Mouse (Mus musculus): ENCODE measurements around the gene Anxa2.

Anxa2 gene

DNA sequence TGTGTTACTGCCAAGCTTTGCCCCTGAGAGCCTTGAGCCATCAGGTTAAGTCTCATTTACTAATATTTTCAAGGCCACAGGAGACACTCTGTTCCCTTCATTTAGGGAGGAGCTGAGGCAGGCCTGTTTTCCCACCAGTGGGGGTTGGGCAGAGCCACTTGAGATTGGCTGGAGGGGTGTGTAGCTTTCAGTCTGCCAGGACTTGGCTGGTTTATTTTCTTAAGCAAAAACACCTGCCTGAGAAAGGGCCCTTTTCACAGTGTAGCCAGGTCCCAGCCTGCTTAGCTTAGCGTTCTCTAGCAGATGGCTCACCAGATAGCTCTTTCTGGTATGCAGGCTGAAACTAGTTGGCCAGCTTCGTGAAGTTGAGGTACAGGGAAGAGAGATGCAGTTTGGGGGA lies 5.6 kb downstream of the Anxa2 start:
- no peak for DNase-seq (ENCODE audit: low spot score in 2 of 2)

DNA sequence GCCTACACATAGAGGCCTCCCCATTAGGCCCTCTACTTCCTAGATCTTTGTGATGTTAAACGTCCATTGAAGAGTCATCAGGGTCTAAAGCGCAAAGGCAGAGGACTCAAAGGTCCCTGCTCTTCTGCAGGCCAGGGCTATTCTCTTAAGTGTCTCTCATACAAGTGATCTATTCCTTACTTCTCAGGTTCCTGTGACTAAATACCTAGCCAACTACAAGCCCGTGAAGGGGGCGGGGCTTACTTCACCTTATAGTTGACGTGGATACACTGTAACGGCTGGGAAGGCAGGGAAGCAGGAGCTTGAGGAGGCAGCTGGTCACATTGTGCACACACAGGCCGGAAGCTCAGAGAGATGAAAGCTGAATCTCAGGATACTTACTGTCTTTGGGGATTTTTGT lies 6.5 kb downstream of the Anxa2 start:
- no peak for DNase-seq (ENCODE audit: low spot score in 2 of 2)

DNA sequence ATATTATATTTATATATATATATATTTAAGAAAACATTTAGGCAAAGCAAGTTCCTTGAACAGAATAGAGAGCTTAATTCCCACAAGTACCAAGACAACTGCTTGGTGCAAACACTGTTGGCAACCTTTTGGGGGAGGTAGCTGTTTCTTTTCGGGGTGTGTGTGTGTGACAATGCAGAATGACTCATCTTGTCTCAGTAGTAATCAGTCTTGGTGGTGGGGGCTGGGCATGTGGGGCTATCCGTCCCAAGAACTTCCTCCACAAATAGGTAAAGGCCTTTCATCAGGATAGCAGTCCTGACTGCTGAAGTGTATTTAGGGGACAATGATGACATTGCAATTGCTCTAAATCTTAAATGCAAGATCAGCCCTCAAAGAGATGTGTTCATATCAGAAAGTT lies 9.6 kb downstream of the Anxa2 start:
- no peak for DNase-seq (ENCODE audit: low spot score in 2 of 2)

GRCm38 (mm10) chr9:69464109-69464756 lies 10.8 kb downstream of the Anxa2 start:
- DNase-seq (ENCODE audit: low spot score in 2 of 2) = no peak

DNA sequence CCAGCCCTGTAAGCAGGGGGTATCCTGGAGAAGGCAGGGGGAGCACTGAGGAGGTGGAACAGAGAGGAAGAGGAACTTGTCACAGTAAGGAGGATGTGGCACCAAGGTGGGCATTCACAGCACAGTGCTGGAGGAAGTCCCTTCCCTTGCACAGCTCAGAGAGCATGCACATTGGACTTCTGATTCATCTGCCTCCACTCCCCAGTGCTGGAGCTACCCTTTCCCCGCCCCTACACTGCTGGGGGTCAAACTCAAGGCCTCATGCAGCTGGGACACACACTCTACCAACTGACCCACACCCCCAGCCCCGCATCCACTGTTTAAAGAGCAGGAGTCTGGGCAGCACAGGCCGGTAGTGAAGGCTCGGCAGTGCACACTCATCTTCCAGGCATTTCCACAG lies 12.7 kb downstream of the Anxa2 start:
- no peak for DNase-seq (ENCODE audit: low spot score in 2 of 2)

DNA sequence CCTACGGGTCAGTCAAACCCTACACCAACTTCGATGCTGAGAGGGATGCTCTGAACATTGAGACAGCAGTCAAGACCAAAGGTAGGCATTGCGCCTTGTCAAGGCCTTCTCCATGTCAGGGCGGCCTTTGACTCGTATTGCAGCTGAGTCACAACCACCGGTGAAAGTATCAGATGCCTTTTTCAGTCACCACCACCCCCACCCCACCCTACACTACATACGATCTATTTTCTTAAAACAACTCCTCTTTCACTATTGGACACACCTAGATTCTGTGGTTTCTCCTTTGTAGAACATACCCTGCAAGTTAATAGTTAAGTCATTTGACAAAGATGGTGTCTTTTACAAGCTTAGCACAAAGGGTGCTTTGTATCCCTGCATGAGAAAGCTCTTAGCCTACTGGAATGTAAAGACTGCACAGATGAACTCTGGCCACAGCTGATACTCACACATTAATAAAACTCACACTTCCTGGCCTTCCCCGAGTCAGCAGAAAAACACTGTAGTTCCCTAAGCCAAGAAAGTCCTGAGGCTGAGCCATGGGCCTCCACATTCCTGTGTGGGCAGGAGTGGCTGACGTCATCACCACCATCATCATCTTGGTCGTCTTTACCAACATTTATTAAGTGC lies 14.0 kb downstream of the Anxa2 start:
- DNase-seq (ENCODE audit: low spot score in 2 of 2) = no peak

DNA sequence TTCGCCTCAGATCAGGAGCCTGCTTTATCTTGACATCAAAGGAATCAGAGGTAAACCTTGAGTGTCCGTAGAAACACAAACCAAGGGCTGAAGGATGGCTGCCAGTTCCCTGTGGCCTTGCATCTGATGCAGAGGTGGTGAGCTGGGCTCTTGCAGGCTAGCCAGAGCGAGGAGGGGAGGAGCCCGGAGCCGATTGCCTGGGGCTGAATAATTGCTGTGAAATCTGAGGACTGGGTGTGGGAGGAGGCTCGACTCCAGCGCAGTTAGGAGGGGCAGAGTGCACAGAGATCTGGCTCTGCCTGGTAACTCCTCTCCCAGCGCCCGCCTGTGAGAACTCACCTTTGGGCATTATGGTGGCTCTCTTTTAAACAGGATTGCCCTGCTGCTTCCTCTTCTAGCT lies 15.6 kb downstream of the Anxa2 start:
- DNase-seq (ENCODE audit: low spot score in 2 of 2) = no peak

- DNase-seq (ENCODE audit: low spot score in 2 of 2) = no peak
These were observed 16.9 kb downstream of the Anxa2 start for GRCm38 (mm10) chr9:69470362-69470761.

- DNase-seq (ENCODE audit: low spot score in 2 of 2) = no peak
These were observed 17.5 kb downstream of the Anxa2 start for GRCm38 (mm10) chr9:69470921-69471320.

DNA sequence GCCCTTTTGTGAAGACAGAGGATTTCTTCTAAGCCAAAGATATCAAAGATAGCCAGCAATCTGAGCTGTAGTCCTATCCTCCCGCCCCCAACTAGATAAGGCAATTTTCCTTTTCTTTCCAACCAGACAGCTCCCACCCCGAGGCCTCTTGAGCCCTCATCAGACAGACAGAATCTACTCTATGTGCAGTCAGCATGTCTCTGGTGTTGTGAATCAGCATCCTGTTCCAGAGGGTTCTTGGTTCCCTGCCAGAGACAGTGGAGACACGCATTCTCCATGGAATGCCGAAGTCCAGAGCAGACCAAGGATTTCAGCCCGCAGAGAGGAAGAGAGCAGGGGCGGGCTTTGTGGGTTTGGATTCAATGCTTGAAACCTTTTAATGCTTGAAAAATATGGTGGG lies 19.3 kb downstream of the Anxa2 start:
- peak; percentile 10 to 29 for DNase-seq (ENCODE audit: low spot score in 2 of 2)

DNA sequence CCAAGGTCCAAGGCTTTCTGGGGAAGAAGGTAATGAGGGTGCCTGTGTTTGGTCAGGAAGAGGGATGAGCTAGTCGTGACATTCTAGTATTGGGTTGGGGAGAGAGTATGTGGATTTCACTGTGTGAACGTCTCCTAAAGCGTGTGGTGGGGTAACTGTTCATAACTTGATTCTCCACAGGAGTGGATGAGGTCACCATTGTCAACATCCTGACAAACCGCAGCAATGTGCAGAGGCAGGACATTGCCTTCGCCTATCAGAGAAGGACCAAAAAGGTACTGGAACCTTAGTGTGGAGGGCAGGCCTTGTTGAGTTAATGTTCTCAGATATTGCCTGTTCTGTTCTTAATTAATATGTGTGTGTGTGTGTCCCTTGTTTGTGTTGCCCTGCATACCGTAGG lies 22.5 kb downstream of the Anxa2 start:
- DNase-seq (ENCODE audit: low spot score in 2 of 2) = no peak

GRCm38 (mm10) chr9:69477195-69477823 lies 23.9 kb downstream of the Anxa2 start:
- no peak for DNase-seq (ENCODE audit: low spot score in 2 of 2)

DNA sequence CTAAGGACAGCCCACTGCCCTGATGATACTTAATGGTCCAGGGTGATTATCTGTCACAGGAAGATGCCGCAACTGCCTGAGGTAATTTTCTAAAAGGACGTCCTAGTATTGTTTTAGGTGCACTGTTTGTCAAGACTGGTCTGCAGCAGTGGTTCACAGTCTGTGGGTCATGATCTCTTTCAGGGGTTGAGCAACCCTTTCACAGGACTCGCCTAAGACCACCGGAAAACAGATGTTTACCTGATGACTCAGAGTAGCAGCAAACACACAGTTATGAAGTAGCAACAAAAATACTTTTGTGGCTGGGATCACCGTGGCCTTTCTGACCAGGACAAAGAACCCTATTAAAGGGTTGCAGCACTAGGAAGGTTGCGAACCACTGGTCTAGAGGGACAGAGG lies 24.4 kb downstream of the Anxa2 start:
- no peak for DNase-seq (ENCODE audit: low spot score in 2 of 2)

- DNase-seq (ENCODE audit: low spot score in 2 of 2) = peak; percentile 59 to 70
These were observed 26.9 kb downstream of the Anxa2 start for GRCm38 (mm10) chr9:69480344-69480743.

GRCm38 (mm10) chr9:69483811-69484210 lies 30.4 kb downstream of the Anxa2 start:
- DNase-seq (ENCODE audit: low spot score in 2 of 2) = no peak

DNA sequence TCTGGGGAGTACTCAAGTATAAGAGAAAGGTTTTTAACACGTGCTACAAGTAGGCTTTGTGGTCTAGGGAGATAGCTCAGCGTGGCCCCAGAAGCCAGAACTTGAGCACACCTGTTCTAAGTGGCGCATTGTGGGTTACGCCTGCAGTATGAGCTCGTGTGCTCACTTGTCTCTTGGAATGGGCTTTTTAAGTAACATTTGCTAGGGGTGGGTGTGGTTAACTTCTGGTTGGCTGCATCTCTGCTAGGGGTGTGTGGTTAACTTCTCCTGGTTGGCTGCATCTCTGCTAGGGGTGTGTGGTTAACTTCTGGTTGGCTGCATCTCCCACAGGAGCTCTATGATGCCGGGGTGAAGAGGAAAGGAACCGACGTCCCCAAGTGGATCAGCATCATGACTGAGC lies 32.7 kb downstream of the Anxa2 start:
- no peak for DNase-seq (ENCODE audit: low spot score in 2 of 2)

GRCm38 (mm10) chr9:69488510-69488909 lies 35.1 kb downstream of the Anxa2 start:
- DNase-seq (ENCODE audit: low spot score in 2 of 2) = no peak

- no peak for DNase-seq (ENCODE audit: low spot score in 2 of 2)
These were observed 35.6 kb downstream of the Anxa2 start for GRCm38 (mm10) chr9:69488972-69489371.

DNA sequence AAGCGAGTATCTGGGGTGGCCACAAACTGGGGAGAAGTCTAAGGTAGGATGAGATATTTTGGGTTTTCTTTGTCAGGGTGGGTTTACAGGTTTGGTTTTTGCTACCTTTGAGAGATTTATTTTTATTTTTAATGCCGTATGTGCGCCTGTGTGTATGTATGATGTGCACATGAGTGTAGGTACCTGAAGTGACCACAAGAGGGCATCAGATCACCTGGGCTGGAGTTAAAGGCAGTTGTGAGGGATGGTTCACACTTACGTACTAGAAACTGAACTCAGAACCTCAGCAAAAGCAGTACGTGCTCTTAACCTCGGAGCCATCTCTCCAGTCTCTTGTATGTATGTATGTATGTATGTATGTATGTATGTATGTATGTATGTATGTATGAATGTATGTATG lies 39.4 kb downstream of the Anxa2 start:
- DNase-seq (ENCODE audit: low spot score in 2 of 2) = no peak

GRCm38 (mm10) chr9:69502504-69502903 lies 49.1 kb downstream of the Anxa2 start:
- DNase-seq (ENCODE audit: low spot score in 2 of 2) = peak in 1 of 2 experiments; percentile 8

- DNase-seq (ENCODE audit: low spot score in 2 of 2) = no peak
These were observed 52.2 kb downstream of the Anxa2 start for GRCm38 (mm10) chr9:69505611-69506010.

- DNase-seq (ENCODE audit: low spot score in 2 of 2) = no peak
These were observed 53.8 kb downstream of the Anxa2 start for GRCm38 (mm10) chr9:69507206-69507605.

GRCm38 (mm10) chr9:69508016-69508415 lies 54.6 kb downstream of the Anxa2 start:
- DNase-seq (ENCODE audit: low spot score in 2 of 2) = no peak
